Mouse (Mus musculus) brain, embryonic 18.5 days (tissue): Measurements from ENCODE around the gene Arhgap30.

Source experiments
- DNase-seq: peaks from one replicate; pipeline ENCODE4 v3.0.0-alpha.2; 2012; ENCODE audit warnings: low read depth, low spot score

The Arhgap30 gene

DNA sequence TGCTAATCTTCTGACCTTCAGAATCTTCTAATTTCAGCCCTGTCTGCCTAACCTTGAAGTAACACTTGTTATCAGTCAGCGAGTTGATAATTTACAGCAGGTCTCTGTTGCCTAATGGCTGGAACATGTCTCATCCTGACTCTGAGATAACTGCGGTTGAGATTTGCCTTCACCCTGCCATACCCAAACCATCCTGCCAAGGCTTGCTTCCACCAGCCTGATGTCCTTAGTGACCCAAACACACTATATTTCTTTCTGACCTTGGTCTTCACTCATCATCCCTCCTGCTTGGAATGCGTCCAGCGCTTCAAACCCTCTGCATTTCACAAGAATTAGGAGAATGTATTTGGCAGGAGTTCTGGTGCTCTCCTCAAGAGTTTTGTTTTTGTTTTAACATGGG is 36.4 kb downstream of the Arhgap30 start:
- no peak for DNase-seq

DNA sequence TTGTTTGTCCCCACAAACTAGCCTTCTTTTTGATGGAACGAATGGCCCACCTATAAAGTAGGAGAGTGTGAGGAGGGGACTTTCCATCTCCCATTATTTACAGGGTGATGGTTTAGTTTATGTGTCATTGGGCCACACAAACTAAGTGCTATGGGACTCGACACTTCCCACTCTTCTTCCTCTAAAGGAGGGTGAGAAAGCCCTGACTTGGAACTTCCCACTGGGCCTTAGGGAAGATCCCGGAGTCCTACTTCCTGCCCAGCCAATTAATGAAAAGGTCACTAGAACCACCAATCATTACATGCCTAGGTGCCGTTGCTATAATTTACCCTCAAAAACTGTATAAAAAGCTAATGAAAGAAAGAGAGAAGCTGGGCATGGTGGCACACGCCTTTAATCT is 43.4 kb downstream of the Arhgap30 start:
- DNase-seq: no peak

- DNase-seq: no peak
These were observed 46.6 kb downstream of the Arhgap30 start for GRCm38 (mm10) chr1:171435288-171435814.

DNA sequence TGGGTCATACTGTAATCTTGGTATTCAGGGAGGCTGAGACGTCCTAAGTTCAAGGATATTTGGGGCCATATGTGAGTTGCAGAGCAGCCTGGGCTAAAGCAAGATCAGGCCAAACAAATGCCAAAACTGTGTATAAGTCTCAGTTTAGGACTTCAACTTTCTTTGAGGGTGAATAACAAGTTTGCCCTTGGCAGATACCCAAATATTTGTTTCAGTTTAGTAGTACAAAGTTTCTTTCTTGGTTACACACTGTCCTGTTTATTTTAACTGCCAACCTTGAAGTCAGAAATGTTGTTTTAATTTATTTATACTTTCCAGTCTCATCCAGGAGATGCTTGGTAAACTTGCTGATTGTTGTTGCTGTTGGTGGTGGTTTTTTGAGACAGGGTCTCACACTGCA is 47.2 kb downstream of the Arhgap30 start:
- no peak for DNase-seq

DNA sequence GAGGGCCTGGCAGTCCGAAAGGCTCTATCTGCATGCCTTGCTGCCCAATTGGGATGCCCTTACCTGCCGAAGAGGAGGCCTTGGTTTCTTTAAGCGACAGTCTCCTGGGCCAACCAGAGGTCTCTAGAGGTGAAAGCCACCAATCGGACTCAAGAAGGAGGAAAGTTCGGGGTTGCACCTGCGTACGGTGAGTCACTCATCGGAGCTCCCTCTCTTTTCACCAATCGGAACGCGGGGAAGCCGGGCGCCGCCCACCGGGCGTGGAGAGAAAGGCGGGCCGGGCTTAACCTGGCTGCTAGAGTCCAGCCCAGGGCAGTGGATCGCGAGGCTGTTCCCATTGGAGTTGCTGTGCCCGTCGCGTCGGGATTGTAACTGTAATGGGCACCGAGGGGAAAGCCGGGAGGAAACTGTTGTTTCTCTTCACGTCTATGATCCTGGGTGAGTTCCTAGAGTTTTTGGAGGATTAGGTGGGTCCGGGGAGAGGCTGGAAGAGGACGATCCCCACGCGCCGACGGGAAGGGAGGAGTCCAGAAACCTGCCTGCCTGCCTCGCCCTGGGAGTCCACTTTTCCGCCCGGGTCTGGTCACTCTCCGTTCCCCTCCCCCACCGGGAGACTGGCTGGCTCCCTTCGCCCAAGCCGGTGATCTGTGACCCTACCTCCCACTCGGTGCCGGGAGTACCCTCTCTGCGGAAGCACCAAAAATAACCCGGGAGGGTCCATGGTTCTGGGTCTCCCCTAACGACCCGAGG is 48.7 kb downstream of the Arhgap30 start, which contains the start of gene F11r:
TSS of gene F11r (plus strand) at position 272 of the 750 bp plus-strand sequence.
- DNase-seq: no peak

DNA sequence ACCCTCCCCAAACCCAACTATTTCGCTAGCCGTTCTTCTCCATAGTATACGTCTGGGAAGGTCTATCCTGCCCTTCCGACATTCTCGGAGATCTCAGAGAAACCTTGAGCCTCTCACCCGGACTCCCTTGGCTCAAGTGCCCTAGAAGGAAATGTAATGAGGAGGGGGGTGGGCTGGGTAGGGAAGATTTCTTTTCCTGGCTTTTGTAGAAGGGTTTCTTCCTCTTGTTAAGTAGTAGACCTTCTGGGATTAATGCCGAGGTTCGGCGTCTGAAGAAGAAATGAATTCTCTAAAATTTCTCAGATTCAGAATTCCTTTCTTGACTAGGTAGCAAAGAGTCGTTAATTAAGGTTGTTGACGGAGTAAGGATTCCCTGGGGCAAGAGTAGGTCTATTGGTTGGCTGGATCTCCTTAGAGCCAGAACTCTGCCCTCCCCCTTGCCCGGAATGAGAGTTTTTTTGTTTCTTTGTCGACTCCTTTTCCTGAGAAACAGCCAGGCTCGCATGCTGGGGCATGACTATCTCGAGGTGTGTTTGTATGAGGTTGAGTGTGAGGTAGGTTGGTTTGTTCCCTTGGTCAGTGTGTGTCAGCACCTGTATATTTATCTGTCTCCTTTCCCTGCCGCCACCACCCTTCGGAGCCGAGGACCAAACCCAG is 49.4 kb downstream of the Arhgap30 start:
- no peak for DNase-seq

GRCm38 (mm10) chr1:171439072-171439471 is 50.3 kb downstream of the Arhgap30 start:
- no peak for DNase-seq

GRCm38 (mm10) chr1:171440025-171440725 is 51.4 kb downstream of the Arhgap30 start:
- DNase-seq: no peak

- no peak for DNase-seq
These were observed 53.0 kb downstream of the Arhgap30 start for GRCm38 (mm10) chr1:171441466-171442412.

DNA sequence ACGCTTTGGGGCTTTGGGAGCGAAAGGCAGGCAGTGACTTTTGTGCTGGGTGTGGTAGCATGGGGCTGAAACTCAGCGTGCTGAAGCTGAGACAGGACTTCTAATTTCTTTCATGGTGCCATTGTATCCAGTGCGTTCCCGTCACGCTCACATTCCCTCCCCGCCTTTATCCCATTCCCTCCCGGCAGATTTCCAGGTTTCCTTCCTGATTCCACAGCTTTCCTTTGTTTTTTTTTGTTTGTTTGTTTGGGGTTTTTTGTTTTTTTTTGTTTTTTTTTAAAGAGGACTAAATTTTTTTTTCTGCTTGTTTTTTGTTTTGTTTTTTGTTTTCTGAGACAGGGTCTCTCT is 53.6 kb downstream of the Arhgap30 start:
- no peak for DNase-seq

DNA sequence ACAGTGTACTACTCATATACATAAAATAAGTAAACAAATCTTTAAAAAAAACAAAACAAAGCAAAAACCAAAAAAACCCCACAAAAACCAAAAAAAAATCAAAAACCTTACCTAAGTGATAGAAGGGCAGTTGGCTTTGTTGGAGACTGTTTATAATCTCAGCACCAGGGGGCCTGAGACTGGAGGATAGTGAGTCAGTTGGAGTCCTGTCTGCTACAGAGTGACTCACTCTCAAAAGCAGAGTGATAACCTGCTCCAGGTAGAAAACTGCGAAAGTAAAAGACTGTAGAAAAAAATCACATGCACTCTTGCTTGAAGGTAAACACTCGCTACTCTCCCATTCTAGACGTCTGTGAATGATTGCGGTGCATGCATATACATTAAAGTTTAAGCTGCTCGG is 56.3 kb downstream of the Arhgap30 start:
- DNase-seq: no peak

DNA sequence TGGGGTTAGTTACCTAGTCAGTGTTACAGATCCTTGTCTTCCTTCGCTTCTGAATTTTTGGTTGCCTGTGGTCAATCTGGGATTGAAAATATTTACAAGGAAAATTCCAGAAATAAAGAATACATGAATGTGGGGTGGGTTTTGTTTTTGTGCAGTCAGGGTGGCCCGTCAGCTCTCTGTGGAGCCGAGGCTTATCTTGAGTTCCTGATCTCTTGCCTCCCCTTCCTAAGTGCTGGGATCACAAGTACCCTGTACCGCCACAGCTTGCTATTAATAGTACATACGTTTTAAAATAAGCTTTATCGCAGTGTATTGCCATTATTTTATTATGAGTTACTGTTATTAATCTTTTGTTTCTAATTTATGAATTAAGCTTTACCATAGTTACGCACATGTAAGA is 58.1 kb downstream of the Arhgap30 start:
- DNase-seq: no peak

DNA sequence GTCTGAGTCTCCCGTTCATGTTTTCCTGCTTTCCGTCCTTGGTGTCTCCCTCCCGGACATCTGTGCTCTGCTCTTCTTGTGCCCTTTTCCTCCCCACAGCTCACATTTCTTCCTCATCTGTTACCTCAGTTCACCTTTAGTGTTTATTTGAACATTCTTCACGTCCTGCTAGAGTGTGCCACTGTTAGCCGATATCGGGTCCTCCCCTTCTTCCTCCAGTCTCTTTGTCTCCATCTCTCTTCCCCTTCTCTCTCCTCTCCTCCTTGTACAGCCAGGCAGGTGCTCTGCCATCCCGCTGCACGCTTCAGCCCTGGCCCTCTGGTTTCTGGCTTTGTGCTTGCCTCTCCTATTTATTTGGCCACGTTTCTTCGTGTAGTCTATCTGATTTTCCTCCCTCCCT is 58.9 kb downstream of the Arhgap30 start:
- no peak for DNase-seq

DNA sequence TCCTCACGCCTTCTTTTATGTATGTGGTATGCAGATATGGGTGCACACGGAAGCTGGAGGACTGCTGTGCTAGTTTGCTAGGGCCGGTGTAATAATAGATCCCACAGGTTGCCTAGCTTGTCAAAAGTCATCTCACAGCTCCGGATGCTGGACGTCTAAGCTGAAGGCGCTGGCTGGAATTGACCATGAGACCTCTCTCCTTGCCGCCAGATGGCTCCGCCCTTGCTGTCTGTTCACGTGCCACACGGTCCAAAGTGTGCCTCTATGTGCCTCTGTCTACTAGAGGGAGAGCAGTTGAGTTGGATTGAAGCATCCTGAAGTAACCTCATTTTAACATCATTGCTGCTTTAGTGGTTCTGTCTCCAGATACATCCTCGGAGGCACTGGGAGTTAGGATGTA is 61.3 kb downstream of the Arhgap30 start:
- DNase-seq: no peak

DNA sequence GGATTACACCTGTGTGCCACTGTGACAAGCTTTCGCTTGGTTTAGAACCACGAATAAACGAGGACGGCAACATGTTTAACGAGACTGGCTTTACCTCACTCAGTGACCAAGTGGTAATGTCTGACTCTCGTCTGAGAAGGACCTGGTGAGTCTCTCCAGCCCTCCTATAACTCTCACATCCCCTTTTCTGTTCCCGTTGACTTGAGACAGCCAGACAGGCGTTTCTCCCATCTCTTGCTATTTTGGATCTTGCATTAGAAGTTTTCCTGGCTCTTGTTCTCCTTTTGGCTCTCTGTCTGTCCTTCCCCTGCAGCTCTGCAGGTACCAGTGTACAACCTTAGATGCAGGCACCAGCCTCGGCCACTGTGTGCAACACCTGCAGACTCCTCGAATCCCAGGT is 62.2 kb downstream of the Arhgap30 start:
- DNase-seq: no peak

- no peak for DNase-seq
These were observed 63.8 kb downstream of the Arhgap30 start for GRCm38 (mm10) chr1:171452522-171452921.

GRCm38 (mm10) chr1:171452923-171453322 is 64.2 kb downstream of the Arhgap30 start:
- DNase-seq: no peak

GRCm38 (mm10) chr1:171454926-171455325 is 66.2 kb downstream of the Arhgap30 start:
- no peak for DNase-seq

GRCm38 (mm10) chr1:171457568-171457967 is 68.8 kb downstream of the Arhgap30 start:
- no peak for DNase-seq

DNA sequence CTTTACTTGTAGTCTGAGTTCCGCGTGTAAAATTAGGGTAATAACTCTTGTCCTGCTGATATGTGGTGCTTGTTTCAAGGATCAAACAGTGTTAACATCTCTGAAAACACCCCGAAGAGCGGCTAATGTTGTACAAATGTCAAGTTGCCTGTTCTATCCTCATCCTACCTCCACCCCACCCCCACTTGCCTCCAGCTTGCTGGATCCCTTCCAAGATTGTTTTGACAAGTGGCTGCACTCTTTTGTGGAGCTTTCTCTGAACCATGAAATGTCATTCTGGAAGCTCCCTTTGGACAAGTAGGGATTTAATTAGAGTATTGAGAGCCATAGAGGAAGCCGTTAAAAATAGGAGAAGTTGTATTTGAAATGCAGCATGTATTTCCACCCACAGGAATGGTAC is 71.0 kb downstream of the Arhgap30 start:
- no peak for DNase-seq
